Mouse (Mus musculus): ENCODE results near the gene 4430402I18Rik. TPM values are rescaled to one million over a fixed set of nuclear protein-coding genes. Genes with fewer than 3 reads are reported as not detected.

Gene 4430402I18Rik
- total RNA-seq, 2 experiments from 2014 or later: 0.11 TPM

- ATAC-seq (ENCODE audit: poor library complexity, severe bottlenecking): no peak
These were observed 64.0 kb downstream of the 4430402I18Rik start for GRCm38 (mm10) chr19:28903536-28904119.

DNA sequence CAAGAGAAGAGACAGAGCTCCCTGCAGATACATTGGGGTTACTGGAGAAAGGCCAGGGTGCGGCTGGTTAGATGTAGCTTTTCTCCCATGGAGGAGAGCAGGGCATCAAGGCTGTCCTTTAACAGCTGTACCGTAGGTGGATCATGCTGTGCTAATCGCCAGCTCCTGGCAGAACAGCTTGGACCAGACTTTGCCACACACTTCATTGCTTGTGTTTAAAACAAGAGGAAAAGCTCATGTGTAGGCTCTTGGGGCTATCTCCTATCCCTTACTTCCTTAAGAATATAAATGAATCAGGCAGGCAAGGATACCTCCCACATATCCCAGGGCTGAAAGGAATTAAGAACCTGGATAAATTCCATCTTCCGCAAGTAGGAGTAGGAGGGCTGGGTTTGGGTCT lies 64.8 kb downstream of the 4430402I18Rik start:
- no peak for ATAC-seq (ENCODE audit: poor library complexity, severe bottlenecking)

DNA sequence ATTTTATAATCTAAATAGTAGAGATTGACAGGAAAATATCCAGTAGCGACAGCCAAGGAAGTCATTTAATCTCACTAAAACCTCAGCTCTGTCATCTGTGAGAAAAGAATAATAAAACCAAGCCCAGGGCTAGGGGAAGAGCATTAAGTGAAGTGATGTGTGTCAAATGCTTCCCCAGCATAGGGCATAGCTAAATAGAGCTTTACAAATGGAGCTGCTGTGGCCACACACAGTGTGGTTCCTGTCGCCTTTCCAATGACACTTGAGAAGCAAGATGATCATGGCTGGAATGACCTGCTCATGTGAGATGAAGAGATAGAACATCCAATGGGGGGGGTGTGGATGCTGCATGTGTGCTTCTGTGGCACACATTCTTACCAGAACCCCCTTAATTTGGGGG lies 65.5 kb downstream of the 4430402I18Rik start:
- ATAC-seq (ENCODE audit: poor library complexity, severe bottlenecking): no peak

DNA sequence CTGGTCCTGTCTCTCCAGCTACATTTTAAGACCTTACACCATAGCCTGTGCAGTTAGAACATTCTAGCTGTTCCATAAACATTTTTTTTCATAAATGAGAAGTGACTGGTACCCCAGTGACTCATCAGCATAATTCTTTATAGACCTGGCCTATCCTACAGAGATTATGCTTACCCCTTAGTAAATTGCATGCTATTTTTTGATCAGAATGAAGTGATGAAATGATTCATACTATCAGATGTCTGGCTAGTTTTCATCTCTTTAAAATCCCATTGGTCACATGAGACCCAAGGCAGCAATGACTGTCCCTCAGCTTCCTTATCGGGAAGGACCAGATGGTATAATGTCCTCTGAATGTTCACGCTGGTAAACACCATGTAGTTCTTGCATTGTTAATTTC lies 66.8 kb downstream of the 4430402I18Rik start:
- no peak for ATAC-seq (ENCODE audit: poor library complexity, severe bottlenecking)

DNA sequence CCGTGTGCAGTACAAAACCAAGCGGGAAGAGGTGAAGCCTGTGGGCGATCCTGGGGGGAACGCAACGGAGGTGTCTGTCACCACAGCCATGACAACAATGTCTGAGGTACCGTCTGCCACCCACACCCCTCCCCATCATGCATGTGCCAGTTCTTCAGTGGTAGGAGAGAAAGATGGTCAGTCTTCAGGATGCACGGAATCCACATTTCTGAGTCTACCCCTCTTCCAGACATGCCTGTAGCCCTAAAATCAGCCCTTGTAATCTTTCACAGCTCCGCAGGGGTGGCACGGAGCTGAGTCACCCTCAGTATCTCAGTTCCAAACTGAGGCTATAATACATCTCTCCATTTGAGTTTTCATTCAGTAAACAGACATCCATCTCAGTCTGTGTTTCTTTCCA lies 70.1 kb downstream of the 4430402I18Rik start:
- ATAC-seq (ENCODE audit: poor library complexity, severe bottlenecking): no peak

DNA sequence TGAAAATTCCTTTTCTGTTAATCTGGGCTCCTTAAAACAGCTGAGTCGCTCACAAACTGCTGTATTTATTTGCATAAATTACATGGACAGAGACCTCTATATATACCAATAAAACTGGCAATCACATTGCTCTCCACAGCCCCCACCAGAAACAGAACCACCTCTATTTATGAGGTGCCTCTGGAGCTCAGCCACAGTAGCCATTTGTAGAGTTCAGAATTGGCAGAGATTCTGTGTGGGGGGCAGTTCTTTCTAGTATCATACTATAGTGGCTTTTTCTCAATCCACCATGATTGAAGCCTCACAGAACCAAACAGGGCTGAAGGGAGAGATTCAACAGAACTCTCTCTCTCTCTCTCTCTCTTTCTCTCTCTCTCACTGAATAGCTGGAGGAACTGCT lies 71.0 kb downstream of the 4430402I18Rik start:
- ATAC-seq (ENCODE audit: poor library complexity, severe bottlenecking): no peak

- ATAC-seq (ENCODE audit: poor library complexity, severe bottlenecking): no peak
These were observed 75.7 kb downstream of the 4430402I18Rik start for GRCm38 (mm10) chr19:28891864-28892263.

GRCm38 (mm10) chr19:28891238-28891637 lies 76.4 kb downstream of the 4430402I18Rik start:
- ATAC-seq (ENCODE audit: poor library complexity, severe bottlenecking): no peak

GRCm38 (mm10) chr19:28889251-28889650 lies 78.3 kb downstream of the 4430402I18Rik start:
- ATAC-seq (ENCODE audit: poor library complexity, severe bottlenecking): no peak

DNA sequence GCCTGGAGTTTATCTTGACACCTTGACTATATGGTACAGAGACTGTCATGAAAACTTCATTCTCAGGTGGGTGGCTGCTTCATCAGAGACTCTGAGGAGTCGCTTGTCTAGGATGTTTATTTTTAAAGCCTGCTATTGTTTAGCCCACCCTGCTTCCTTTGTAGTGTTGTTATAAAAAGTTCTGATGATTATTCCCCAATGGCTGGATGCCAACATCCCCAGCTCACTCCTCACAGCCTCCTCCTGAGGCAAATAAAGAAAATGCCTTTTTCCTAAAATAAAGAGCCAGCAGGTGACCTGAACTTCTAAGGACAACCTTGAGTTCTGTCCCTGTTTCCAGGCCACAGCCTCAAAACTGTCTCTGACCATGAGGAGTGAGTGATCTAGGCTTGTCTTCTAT lies 79.1 kb downstream of the 4430402I18Rik start:
- no peak for ATAC-seq (ENCODE audit: poor library complexity, severe bottlenecking)

GRCm38 (mm10) chr19:28883126-28883525 lies 84.5 kb downstream of the 4430402I18Rik start:
- ATAC-seq (ENCODE audit: poor library complexity, severe bottlenecking): no peak

DNA sequence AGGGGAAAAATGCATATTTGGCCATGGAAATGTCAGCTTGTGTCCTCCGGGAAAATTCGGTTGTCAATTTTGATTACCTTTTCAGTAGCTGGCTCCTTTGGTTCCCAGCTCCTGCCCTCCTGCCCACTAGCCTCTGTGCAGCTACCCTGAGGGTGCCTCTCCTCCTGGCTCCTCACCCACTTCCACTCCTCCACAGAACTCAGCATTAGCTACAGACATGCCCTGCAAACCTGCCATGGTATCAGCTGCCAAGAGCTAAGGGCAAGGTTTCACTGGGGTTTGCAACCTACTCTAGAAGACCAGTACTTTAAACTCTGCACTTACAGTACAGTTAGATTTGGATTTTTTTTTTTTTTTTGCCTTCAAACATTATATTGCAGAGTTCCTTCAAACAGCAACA lies 88.1 kb downstream of the 4430402I18Rik start:
- ATAC-seq (ENCODE audit: poor library complexity, severe bottlenecking): no peak

- ATAC-seq (ENCODE audit: poor library complexity, severe bottlenecking): no peak
These were observed 97.2 kb downstream of the 4430402I18Rik start for GRCm38 (mm10) chr19:28870351-28870750.

DNA sequence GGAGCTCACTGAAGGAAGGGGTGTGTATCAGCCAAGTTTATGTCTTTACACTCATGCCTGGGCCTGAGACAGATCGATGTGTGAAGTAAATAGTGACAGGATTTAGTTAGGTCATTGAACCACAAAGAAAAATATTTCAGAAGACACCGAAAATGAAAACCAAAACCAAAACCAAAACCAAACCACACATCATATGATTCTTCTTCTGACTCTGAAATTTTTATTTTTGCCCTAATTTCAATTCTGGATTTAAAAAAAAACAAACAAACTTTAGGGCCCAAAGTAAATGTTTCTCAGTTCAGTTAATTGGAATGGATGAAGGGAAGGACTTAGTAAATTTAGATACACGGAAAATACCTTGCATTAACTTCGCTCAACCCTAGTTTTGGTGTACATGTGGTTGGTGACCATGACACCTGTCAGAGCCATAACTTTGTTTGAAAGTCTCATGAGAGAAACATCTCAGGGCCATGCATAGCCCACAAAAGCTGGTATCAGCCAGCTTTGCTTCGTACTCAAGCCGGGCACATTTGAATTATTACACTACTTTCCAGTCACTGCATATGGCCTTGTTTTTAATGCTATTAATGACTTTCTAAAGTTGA lies 98.2 kb downstream of the 4430402I18Rik start:
- no peak for ATAC-seq (ENCODE audit: poor library complexity, severe bottlenecking)

DNA sequence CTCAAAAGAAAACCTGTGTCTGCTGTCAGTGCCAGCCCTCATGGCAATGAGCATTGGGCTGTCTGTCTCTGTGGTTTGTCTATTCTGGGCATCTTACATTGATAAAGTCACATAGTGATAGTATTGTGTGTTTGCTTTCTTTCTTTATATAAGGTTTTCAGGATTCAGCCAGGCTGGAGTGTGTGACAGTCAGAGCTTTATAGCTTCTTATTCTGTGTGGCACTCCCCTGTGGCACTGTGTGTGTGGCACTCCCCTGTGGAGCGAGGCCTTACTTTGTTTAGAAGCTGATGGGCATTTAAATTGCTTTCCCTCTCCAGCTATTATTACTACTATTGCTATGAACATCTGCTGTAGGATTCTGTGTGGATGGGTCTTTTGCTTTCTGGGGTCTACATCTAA lies 102.1 kb downstream of the 4430402I18Rik start:
- no peak for ATAC-seq (ENCODE audit: poor library complexity, severe bottlenecking)

DNA sequence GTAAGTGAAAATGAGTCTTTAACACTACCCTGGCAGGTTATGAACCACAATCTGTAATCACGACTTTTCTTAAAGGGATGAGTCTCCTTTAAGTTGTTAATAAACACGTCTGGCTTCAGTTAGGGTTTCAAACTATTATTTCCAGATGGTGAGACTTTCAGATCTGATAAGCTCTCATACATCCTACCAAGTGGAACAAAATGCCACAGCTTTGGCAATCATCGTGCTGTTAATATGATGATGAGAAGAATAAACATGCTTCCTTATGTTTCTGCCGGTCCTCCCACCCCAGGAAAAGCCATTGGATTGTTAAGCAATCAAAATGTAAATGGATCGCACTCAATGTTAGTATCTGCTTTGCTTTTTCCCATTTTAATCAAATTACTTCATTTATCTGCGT lies 102.6 kb downstream of the 4430402I18Rik start:
- ATAC-seq (ENCODE audit: poor library complexity, severe bottlenecking): no peak

GRCm38 (mm10) chr19:28863626-28864025 lies 104.0 kb downstream of the 4430402I18Rik start:
- no peak for ATAC-seq (ENCODE audit: poor library complexity, severe bottlenecking)

GRCm38 (mm10) chr19:28860246-28860645 lies 107.4 kb downstream of the 4430402I18Rik start:
- no peak for ATAC-seq (ENCODE audit: poor library complexity, severe bottlenecking)

GRCm38 (mm10) chr19:28854831-28855230 lies 112.8 kb downstream of the 4430402I18Rik start:
- no peak for ATAC-seq (ENCODE audit: poor library complexity, severe bottlenecking)

DNA sequence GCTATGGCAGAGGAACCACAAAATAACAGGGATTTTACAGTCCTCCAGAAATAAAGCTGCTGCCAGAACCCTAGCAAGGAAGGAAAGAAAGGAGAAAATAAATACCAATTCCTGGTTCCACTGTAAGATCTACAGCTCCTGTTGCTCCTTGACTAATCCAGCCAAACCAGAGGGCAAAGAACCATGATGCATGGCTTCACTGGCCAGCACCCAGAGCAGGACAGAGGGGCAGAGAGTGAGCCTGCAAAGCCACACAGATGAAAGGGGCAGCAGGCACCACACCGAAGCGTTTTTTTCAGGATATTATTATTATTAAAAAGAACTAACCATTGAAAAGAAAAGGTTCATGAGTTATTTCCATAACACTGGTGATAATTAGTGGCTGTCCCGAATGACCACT lies 115.6 kb downstream of the 4430402I18Rik start:
- no peak for ATAC-seq (ENCODE audit: poor library complexity, severe bottlenecking)

- ATAC-seq (ENCODE audit: poor library complexity, severe bottlenecking): no peak
These were observed 117.1 kb downstream of the 4430402I18Rik start for GRCm38 (mm10) chr19:28850510-28850909.

- ATAC-seq (ENCODE audit: poor library complexity, severe bottlenecking): no peak
These were observed 122.5 kb downstream of the 4430402I18Rik start for GRCm38 (mm10) chr19:28844946-28845710.

Measured in megakaryocyte, adult 5-6 weeks (primary cell).